Mouse (Mus musculus): ENCODE results near the gene Wdr38.
"Not testable (repeated sequence)": the region's sequence is repeated elsewhere in the genome, so short reads cannot be mapped to it uniquely, and the experiment has no call there.

Wdr38 gene

GRCm38 (mm10) chr2:38992452-38992851 lies 4.8 kb upstream of the Wdr38 start:
- DNase-seq (ENCODE audit: low read depth, low spot score), result peak; percentile 53

- DNase-seq (ENCODE audit: low read depth, low spot score), result no peak
Measured at GRCm38 (mm10) chr2:38999381-38999780, 2.1 kb downstream of the Wdr38 start.

- DNase-seq (ENCODE audit: low read depth, low spot score), result no peak
Measured at GRCm38 (mm10) chr2:38999910-39000586, 2.8 kb downstream of the Wdr38 start.

GRCm38 (mm10) chr2:39000587-39000919 lies 3.3 kb downstream of the Wdr38 start:
- no peak for DNase-seq (ENCODE audit: low read depth, low spot score)

- DNase-seq (ENCODE audit: low read depth, low spot score), result no peak
Measured at GRCm38 (mm10) chr2:39001866-39002265, 4.6 kb downstream of the Wdr38 start.

- DNase-seq (ENCODE audit: low read depth, low spot score), result no peak
Measured at GRCm38 (mm10) chr2:39003106-39003505, 5.8 kb downstream of the Wdr38 start.

- DNase-seq (ENCODE audit: low read depth, low spot score), result no peak
Measured at GRCm38 (mm10) chr2:39003512-39003911, 6.2 kb downstream of the Wdr38 start.

GRCm38 (mm10) chr2:39004372-39004771 lies 7.1 kb downstream of the Wdr38 start:
- DNase-seq (ENCODE audit: low read depth, low spot score), result peak; percentile 42

GRCm38 (mm10) chr2:39004880-39005435 lies 7.7 kb downstream of the Wdr38 start, which contains the start of gene Arpc5l:
TSS of gene Arpc5l (plus strand) at chr2:39005348.
- peak; percentile 97 for DNase-seq (ENCODE audit: low read depth, low spot score)

GRCm38 (mm10) chr2:39005574-39006079 lies 8.4 kb downstream of the Wdr38 start, which contains the start of gene Rpl35:
TSS of gene Rpl35 (minus strand) at chr2:39005624.
- peak; percentile 58 for DNase-seq (ENCODE audit: low read depth, low spot score)

- DNase-seq (ENCODE audit: low read depth, low spot score), result no peak
Measured at GRCm38 (mm10) chr2:39006149-39006730, 9.0 kb downstream of the Wdr38 start.

GRCm38 (mm10) chr2:39007865-39008264 lies 10.6 kb downstream of the Wdr38 start:
- peak; percentile 97 for DNase-seq (ENCODE audit: low read depth, low spot score)

- peak; percentile 49 for DNase-seq (ENCODE audit: low read depth, low spot score)
Measured at GRCm38 (mm10) chr2:39008350-39008851, 11.1 kb downstream of the Wdr38 start.

- DNase-seq (ENCODE audit: low read depth, low spot score), result peak; percentile 74
Measured at GRCm38 (mm10) chr2:39008954-39009365, 11.7 kb downstream of the Wdr38 start.

- not testable (repeated sequence) for DNase-seq (ENCODE audit: low read depth, low spot score)
Measured at GRCm38 (mm10) chr2:39010144-39010543, 12.9 kb downstream of the Wdr38 start.

GRCm38 (mm10) chr2:39011264-39011663 lies 14.0 kb downstream of the Wdr38 start:
- peak; percentile 60 for DNase-seq (ENCODE audit: low read depth, low spot score)

GRCm38 (mm10) chr2:39011971-39012370 lies 14.7 kb downstream of the Wdr38 start:
- DNase-seq (ENCODE audit: low read depth, low spot score), result no peak

GRCm38 (mm10) chr2:39012768-39013279 lies 15.5 kb downstream of the Wdr38 start:
- no peak for DNase-seq (ENCODE audit: low read depth, low spot score)

GRCm38 (mm10) chr2:39016581-39016980 lies 19.3 kb downstream of the Wdr38 start:
- no peak for DNase-seq (ENCODE audit: low read depth, low spot score)

GRCm38 (mm10) chr2:39020004-39020403 lies 22.7 kb downstream of the Wdr38 start:
- no peak for DNase-seq (ENCODE audit: low read depth, low spot score)

- peak; percentile 71 for DNase-seq (ENCODE audit: low read depth, low spot score)
Measured at GRCm38 (mm10) chr2:39031611-39032010, 34.3 kb downstream of the Wdr38 start.

- no peak for DNase-seq (ENCODE audit: low read depth, low spot score)
Measured at GRCm38 (mm10) chr2:39040215-39040614, 42.9 kb downstream of the Wdr38 start.
